Mouse (Mus musculus) erythroid progenitor cell, adult 5-6 weeks (primary cell): Measurements from ENCODE around the gene Gm21983. TPM values are rescaled to one million over a fixed set of nuclear protein-coding genes. Genes with fewer than 3 reads are reported as not detected.

Experiments used
- ATAC-seq: replicated peaks from 2 replicates; pipeline ENCODE4 v1.8.0; 2016; ENCODE audit warnings: moderate number of reproducible peaks, mild to moderate bottlenecking, moderate TSS enrichment, inconsistent platforms; ENCODE audit not compliant: poor library complexity, low FRiP score, severe bottlenecking
- total RNA-seq, 2 experiments: library from RNA; stranded (forward) in 1 of 2; stranded (reverse) in 1 of 2; fragments of 150-400 nt in 1 of 2; fragments of 186-747, 209-891 nt in 1 of 2; gene quantifications; 2 replicates each; pipeline versions ENCODE4 v1.2.3 to v1.2.4; 2015 to 2017; ENCODE audit warnings: low replicate concordance in 2 of 2

Gm21983 gene
- total RNA-seq, 2 experiments from 2014 or later: not detected

DNA sequence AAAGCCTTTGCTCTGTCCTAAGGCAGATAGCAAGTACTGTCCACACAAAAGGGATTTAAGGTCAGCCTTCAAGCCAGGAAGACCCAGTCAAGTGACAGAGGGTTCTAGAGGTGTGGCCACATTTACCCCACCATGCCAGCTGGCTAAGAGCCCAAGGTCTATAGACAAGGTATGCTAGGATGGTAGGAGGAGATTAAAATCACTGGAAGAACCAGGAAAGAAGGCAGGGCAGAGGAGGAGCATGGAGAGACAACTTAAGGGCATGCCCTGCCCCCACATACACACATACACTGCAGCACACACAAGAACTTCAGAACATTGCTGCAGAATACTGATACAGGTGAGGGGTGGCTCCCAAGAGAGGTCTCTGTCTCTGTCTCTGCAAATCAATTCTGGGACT lies 61.2 kb downstream of the Gm21983 start, which contains the start of gene Cyp2f2:
TSS of gene Cyp2f2 (plus strand) at position 234 of the 400 bp plus-strand sequence.
- ATAC-seq: no peak

Other genes with a start within 250 kb of the Gm21983 start
- not detected in 2 replicates for gene Cyp2a22, start 241.7 kb downstream of the Gm21983 start, total RNA-seq (2015; ENCODE audit: low replicate concordance)
- gene Cyp2a22, start 241.7 kb downstream of the Gm21983 start, total RNA-seq (2017; ENCODE audit: low replicate concordance): 0.39 TPM in 1 of 2 replicates, not detected in the other
- gene Cyp2a12, start 152.0 kb downstream of the Gm21983 start, total RNA-seq (2015; ENCODE audit: low replicate concordance): not detected in 2 replicates
- gene Cyp2a12, start 152.0 kb downstream of the Gm21983 start, total RNA-seq (2017; ENCODE audit: low replicate concordance): not detected in 2 replicates
- not detected in 2 replicates for gene Cyp2f2, start 61.2 kb downstream of the Gm21983 start, total RNA-seq (2015; ENCODE audit: low replicate concordance)
- gene Cyp2f2, start 61.2 kb downstream of the Gm21983 start, total RNA-seq (2017; ENCODE audit: low replicate concordance): not detected in 2 replicates
- not detected in 2 replicates for gene Cyp2t4, start 27.4 kb downstream of the Gm21983 start, total RNA-seq (2015; ENCODE audit: low replicate concordance)
- gene Cyp2t4, start 27.4 kb downstream of the Gm21983 start, total RNA-seq (2017; ENCODE audit: low replicate concordance): not detected in 2 replicates
- 13.0 and 13.4 TPM in 2 replicates for gene Egln2, start 14.3 kb downstream of the Gm21983 start, total RNA-seq (2015; ENCODE audit: low replicate concordance)
- gene Egln2, start 14.3 kb downstream of the Gm21983 start, total RNA-seq (2017; ENCODE audit: low replicate concordance): 4.9 and 9.6 TPM in 2 replicates
- gene Rab4b, start 2.2 kb downstream of the Gm21983 start, total RNA-seq (2015; ENCODE audit: low replicate concordance): 3.2 and 9.2 TPM in 2 replicates
- gene Rab4b, start 2.2 kb downstream of the Gm21983 start, total RNA-seq (2017; ENCODE audit: low replicate concordance): 3.2 and 9.8 TPM in 2 replicates
- gene Mia, start 71 bp upstream of the Gm21983 start, total RNA-seq (2015; ENCODE audit: low replicate concordance): not detected in 2 replicates
- not detected in 2 replicates for gene Mia, start 71 bp upstream of the Gm21983 start, total RNA-seq (2017; ENCODE audit: low replicate concordance)
- gene BC024978, start 14.7 kb upstream of the Gm21983 start, total RNA-seq (2015; ENCODE audit: low replicate concordance): 0.84 and 9.4 TPM in 2 replicates
- not detected in 2 replicates for gene BC024978, start 14.7 kb upstream of the Gm21983 start, total RNA-seq (2017; ENCODE audit: low replicate concordance)
- gene Snrpa, start 15.2 kb upstream of the Gm21983 start, total RNA-seq (2015; ENCODE audit: low replicate concordance): 41.1 and 41.9 TPM in 2 replicates
- 7.8 and 14.8 TPM in 2 replicates for gene Snrpa, start 15.2 kb upstream of the Gm21983 start, total RNA-seq (2017; ENCODE audit: low replicate concordance)
- 1.8 and 4.2 TPM in 2 replicates for gene Itpkc, start 47.6 kb upstream of the Gm21983 start, total RNA-seq (2015; ENCODE audit: low replicate concordance)
- gene Itpkc, start 47.6 kb upstream of the Gm21983 start, total RNA-seq (2017; ENCODE audit: low replicate concordance): 0.39 and 5.4 TPM in 2 replicates
- 2.9 TPM in 1 of 2 replicates, not detected in the other for gene Coq8b, start 51.9 kb upstream of the Gm21983 start, total RNA-seq (2015; ENCODE audit: low replicate concordance)
- gene Coq8b, start 51.9 kb upstream of the Gm21983 start, total RNA-seq (2017; ENCODE audit: low replicate concordance): 7.7 TPM in 1 of 2 replicates, not detected in the other
- 0.72 TPM in 1 of 2 replicates, not detected in the other for gene Numbl, start 77.3 kb upstream of the Gm21983 start, total RNA-seq (2015; ENCODE audit: low replicate concordance)
- gene Numbl, start 77.3 kb upstream of the Gm21983 start, total RNA-seq (2017; ENCODE audit: low replicate concordance): under 0.01 and 2.0 TPM in 2 replicates
- gene Ltbp4, start 156.6 kb upstream of the Gm21983 start, total RNA-seq (2015; ENCODE audit: low replicate concordance): not detected in 2 replicates
- gene Ltbp4, start 156.6 kb upstream of the Gm21983 start, total RNA-seq (2017; ENCODE audit: low replicate concordance): 0.61 TPM in 1 of 2 replicates, not detected in the other
- 11.5 and 20.5 TPM in 2 replicates for gene Shkbp1, start 174.9 kb upstream of the Gm21983 start, total RNA-seq (2015; ENCODE audit: low replicate concordance)
- gene Shkbp1, start 174.9 kb upstream of the Gm21983 start, total RNA-seq (2017; ENCODE audit: low replicate concordance): 4.7 and 5.1 TPM in 2 replicates
- 8.0 TPM in 1 of 2 replicates, not detected in the other for gene Gm20479, start 176.3 kb upstream of the Gm21983 start, total RNA-seq (2015; ENCODE audit: low replicate concordance)
- not detected in 2 replicates for gene Gm20479, start 176.3 kb upstream of the Gm21983 start, total RNA-seq (2017; ENCODE audit: low replicate concordance)